Mouse (Mus musculus) urinary bladder, postnatal 36 days (tissue): ENCODE data around the gene Olfr531.

Experiments
- DNase-seq, 2 experiments: peaks; one replicate each; pipeline ENCODE4 v3.0.0; 2022; ENCODE audit warnings: low spot score in 2 of 2, mixed read lengths in 1 of 2

Gene Olfr531

GRCm38 (mm10) chr7:140402818-140403217, at the start of gene Olfr531:
Gene Olfr531 (minus strand): TSS chr7:140402918.
- no peak for DNase-seq

GRCm38 (mm10) chr7:140443141-140443540, 40.4 kb upstream of the Olfr531 start:
- no peak for DNase-seq

GRCm38 (mm10) chr7:140421539-140421938, 18.8 kb upstream of the Olfr531 start, which contains the start of gene Olfr532:
Gene Olfr532 (minus strand): TSS chr7:140421639.
- DNase-seq: no peak

GRCm38 (mm10) chr7:140376911-140377310, 25.8 kb downstream of the Olfr531 start:
- DNase-seq: no peak

- DNase-seq: no peak
These were observed 26.5 kb downstream of the Olfr531 start, which contains the start of gene Olfr530 for GRCm38 (mm10) chr7:140376231-140376630. Gene Olfr530 (minus strand): TSS chr7:140376331.

- DNase-seq: no peak
These were observed 28.4 kb downstream of the Olfr531 start for GRCm38 (mm10) chr7:140374300-140374699.

- DNase-seq: no peak
These were observed 41.1 kb downstream of the Olfr531 start, which contains the start of gene Olfr60 for GRCm38 (mm10) chr7:140361571-140361970. Gene Olfr60 (minus strand): TSS chr7:140361671.
